Mouse (Mus musculus): ENCODE measurements at regions not wholly inside any gene's neighbourhood (a gene's known extent, or its start where the extent isn't known, plus 50 kb on each side); places are given as distances from the start of the nearest gene placed in this dataset.
A peak's percentile ranks its signal among the peaks of the same experiment; 100 is the strongest.

DNA sequence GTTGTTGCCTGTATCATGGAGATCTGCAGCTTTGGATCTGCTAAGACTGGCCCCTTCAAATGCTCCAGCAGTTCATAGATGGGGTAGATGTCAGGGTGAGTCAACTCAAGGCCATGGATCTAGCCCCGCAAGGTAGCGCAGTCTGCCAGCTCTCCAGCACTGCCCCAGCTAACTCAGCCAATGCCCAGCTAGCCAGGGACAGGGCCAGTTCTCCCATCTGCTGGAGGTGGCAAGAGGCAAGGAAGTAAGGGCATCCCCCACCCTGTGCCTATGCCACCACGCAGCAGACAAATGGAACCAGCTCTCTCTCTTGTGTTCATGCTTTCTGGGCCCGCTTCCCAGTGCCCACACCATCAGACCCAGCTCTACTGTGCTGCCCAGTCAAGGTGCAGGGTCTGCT, 102.5 kb downstream of the Foxb1 start:
- DNase-seq, result peak; percentile 53

GRCm38 (mm10) chr9:69656053-69656452, 104.7 kb downstream of the Foxb1 start:
- peak; percentile 90 for DNase-seq

DNA sequence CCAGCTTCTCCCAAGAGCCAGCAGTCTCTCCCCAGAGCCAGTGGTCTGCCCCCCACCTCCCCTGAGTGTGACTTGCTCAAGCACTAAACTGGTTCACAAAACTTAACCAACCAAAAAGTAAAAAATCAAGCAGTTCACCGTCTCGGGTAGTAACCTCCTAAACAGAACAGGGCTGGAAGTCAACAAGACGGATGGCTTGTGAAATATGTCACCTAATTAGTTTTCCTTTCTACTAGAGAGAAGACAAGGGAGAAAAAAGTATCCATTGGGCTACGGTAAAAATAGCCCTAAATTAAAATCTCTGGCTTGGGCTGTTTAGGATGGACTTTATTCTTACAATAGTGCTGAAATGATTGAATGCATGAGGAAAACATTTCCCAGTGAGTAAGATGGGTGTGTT, 108.6 kb downstream of the Foxb1 start:
- DNase-seq, result no peak

DNA sequence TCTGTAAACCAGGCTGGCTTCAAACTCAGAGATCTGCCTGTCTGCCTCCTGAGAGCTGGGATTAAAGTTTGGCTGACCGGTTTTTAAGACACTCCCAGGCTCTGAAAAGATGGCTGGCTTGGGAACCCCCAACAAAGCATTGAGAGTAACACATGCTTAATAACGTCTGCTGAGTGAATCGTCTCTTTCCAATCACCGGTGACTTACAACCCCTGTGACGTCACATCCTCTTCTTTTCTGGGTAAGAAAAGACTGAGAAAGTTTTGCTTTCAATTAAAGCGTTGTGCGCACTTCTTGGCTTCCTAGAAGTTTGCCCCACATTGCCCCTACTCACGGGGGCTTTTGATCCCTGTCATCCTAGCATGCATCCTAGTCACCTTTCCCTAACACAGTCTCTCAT, 109.1 kb downstream of the Foxb1 start:
- DNase-seq, result peak; percentile 9

DNA sequence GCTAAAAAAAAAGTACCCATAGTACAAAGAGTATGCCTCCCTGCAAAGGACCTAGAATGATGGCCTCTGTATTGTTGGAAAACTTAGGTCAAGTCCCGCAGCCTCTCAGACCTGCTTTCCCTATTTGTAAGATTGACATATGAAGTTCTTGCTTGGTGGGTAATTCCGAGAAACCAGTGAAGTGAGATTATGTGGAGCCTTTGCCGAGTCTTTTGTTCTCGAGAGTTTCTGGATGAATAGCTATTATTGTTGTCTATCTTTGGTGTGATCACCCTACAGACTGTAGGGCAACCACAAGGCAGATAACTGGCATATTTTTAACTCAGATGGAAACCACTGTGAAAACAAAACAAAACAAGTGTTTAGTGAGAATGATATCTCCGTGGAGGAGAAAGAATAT, 118.1 kb downstream of the Foxb1 start:
- DNase-seq, result no peak

DNA sequence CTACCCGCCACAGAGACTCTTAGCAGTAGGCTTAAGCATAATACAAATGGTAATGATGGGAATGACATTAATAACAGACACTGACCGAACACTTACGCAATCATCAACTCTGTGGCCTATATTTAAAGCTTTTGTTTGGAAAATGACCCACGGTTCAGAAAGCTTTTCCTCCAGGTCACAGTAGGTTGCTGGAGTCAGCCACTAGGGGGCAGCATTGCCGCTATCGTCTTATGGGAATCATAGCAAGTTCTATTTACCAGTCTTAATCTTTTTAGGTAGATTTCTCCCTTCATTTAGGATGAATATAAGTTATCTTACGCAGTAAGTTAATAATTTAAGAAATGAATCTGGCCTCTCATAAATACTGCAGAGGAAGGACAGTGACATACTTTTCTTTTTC, 137.4 kb downstream of the Foxb1 start:
- peak; percentile 82 for DNase-seq

DNA sequence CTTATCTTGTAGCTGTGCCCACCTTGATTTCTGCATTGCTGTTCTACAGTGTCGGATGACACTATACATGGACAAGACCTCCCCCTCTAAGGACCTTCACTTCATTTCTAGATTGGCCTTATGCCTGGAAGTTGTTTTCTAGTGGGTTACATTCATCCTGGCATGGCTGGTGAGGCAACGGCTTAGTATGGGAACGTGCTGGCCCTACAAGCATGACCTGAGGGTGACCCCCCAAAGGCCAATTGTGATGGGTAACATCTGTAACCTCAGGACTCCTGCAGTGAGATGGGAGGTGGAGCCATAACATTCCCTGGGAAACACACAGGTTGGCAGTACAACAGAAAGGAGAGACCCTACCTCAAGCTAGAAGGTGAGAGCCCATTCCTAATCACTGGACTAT, 139.7 kb downstream of the Foxb1 start:
- peak; percentile 76 for DNase-seq

DNA sequence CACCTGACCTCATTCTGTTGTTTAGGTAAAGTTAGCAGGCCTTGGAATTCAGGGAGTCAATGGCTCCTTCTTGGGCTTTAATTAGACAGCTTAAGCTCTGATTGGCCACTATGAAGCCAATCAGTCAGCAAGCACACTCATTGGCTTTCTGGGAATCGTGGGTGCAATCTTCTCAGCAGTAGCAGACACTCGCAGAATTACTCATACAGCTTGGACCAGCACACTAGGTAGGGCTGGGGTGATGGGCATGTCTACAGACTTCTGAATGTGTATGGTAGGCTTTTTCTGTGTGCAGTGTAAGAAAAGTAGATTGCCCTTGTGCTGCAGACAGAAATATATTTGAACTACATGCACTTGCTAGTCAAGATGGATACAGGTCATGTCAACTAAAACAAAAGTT, 143.4 kb downstream of the Foxb1 start:
- no peak for DNase-seq

- peak; percentile 46 for DNase-seq
Observed at GRCm38 (mm10) chr9:69597472-69597871, 144.1 kb downstream of the Anxa2 start.

DNA sequence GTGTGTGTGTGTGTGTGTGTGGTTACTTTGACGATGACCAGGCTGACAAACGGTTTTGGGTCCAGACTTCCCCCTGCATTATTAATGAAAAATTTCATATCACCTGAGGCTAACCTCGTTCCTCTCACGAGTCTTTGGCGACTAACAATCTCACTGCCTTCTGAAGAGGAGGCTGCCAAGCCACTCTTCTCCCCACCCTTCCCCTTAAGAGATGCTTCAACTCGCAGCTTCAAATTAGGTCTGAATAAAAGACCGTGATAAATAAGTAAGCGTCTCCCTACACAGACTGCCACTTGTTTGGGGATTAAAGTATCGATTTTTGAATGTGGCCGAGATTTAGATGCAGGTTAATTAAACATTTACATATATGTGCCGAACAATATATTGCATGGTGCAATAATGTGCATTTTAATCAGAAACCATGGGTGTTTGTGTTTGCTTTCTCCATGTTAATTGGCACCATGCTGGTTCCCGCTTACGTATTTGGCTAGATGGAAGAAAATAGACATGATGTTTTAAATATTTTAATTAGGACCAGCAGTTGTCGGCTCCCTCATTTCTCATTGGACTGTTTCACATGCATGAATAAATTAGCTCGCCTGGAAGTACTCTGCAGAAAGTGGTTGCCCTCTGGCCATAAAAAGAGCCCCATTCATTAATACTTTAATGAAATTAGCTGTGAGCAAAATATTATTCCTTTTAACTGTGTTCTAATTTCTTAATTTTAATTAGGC, 139.1 kb downstream of the Anxa2 start:
- peak; percentile 12 for DNase-seq

DNA sequence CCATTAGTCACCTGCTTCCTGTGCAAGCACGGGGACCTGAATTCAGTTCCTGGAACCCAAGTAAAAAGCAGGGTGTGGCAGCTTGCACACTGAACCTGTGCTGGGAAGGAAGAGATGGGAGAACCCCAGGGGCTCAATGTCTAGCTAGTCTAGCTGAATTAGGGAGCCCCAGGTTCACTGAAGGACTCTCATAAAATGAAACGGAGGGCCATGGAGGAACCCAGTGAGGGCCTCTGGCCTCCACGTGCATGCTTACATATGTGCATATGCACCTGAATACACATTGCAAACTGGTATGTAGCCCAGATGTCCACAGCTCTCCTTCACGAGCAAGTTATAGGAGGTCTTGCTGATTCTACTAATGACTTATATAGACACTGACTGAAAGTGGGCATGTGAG, 135.4 kb downstream of the Anxa2 start:
- DNase-seq, result peak; percentile 59

DNA sequence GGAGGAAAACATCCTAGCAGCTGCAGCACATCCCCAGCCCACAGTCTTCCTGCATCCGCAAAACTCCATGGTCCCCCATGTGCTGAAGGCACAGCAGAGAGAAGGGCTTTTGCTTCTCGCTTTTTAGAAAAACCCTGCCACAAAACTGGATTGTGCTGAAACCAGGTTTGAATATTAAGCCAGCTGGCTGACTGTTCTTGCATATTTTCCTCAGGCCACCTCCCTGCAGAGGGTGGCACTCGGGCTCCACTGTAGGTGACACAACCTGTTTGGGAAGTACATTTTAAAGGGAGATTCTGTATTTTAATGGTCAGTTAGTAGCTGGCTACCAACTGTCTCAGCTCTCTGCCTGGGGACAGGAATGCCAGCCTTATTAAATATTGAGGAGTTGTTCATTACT, 133.7 kb downstream of the Anxa2 start:
- DNase-seq, result peak; percentile 52

DNA sequence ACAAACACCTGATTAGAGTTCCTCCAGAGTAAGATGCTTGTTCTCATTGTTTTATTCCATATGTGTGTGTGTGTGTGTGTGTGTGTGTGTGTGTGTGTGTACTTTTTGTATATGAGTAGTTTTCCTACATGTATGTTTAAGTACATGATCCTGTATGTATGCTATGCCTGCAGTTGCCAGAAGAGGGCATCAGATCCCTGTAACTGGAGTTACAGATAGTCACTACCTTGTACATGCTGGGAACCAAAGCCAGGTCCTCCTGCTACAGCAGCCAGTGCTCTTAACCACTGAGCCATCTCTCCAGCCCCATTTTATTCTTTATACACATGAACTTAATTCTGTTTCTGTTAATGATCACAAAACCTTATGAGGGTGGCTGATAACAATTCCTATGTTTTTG, 127.8 kb downstream of the Anxa2 start:
- no peak for DNase-seq

DNA sequence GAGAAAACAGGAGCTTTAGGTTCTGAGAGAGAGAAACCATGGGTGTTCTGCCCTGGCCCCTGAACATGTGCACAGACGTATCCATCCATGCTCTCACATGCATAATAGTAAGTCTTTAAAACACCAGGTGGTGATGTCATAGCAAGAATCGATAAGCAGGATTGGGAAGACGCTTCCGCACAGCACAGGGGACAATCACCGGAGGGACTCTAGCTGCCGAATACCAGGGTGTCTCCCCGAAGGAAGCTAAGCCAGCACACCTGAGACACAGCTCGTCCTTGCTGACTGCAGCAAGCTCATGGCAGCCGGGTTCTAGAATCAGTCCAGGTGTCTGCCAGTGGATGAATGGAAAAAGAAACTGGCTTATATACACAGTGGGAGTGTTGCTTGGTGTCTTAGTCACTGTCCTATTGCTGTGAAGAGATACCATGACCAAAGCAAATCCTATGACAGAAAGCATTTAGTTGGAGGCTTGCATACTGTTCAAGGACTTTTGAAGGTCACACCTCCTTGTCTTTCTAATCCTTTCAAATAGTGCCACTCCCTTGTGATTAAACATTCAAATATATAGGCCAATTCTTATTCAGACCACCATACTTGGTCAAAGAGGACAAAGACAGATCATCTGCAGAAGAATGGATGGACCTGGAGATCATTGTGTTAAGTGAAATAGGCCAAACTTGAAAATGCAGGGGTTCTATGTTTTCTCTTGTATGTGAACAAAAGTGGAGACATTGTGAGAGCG, 124.4 kb downstream of the Anxa2 start:
- DNase-seq, result peak; percentile 74

GRCm38 (mm10) chr9:69575386-69575785, 122.0 kb downstream of the Anxa2 start:
- DNase-seq, result peak; percentile 79

DNA sequence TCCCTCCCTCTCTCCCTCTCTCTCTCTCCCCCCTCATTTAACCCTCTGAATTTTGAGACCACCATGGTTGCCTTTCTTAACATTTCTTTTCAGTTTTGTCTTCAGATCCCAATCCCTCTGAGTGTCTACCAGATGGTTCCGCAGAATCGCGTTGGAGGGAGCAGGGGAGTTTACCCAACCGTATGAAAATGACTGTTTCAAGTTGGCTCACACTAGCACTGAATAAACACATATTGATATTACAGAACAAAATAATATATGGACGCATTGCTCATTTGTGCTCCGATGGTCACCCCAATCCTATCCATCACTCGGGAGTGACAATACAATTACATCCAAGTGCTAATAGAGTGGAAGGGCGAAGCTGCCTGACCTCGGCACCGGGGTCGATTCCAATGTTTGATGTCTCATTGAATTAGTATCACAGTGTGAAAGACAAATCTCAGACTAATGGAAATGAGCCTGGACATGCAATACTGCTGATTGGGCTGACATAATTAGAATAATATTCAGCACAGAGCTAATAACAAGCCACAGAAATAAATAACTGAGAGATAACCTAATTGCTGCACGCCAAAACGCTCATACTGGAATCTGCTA, 115.3 kb downstream of the Anxa2 start:
- DNase-seq, result peak; percentile 37

GRCm38 (mm10) chr9:69568222-69568621, 114.8 kb downstream of the Anxa2 start:
- DNase-seq, result no peak

GRCm38 (mm10) chr9:69566996-69567395, 113.6 kb downstream of the Anxa2 start:
- DNase-seq, result peak; percentile 80

- peak; percentile 64 for DNase-seq
Observed at GRCm38 (mm10) chr9:69543241-69543640, 89.8 kb downstream of the Anxa2 start.
